Mouse (Mus musculus): Measurements from ENCODE around the gene Lrrc39. TPM values are rescaled to one million over a fixed set of nuclear protein-coding genes. Genes with fewer than 3 reads are reported as not detected.

Lrrc39 gene
- total RNA-seq, 1 experiment: 0.62 TPM

GRCm38 (mm10) chr3:116622641-116623040, 59.9 kb downstream of the Lrrc39 start:
- Histone ChIP-seq H3K4me3 (ENCODE audit: insufficient read depth in 1 of 2, low read depth in 1 of 2, low read length in 2 of 2, poor library complexity in 1 of 2, severe bottlenecking in 1 of 2) (peak overlapping the region; percentile 49 to 58), H3K4me1 (ENCODE audit: control insufficient read depth in 2 of 2, insufficient read depth in 2 of 2, low read length in 2 of 2, poor library complexity in 1 of 2) (peaks cover 0 to 12% of the 10 kb centered on the region in 2 experiments; a peak in 1 of 4 replicates), H3K27ac (ENCODE audit: insufficient read depth, low read depth, low read length, poor library complexity, severe bottlenecking) (peak overlapping the region; percentile 80; the same call in 1 of the 2 replicates), H3K9me3 (ENCODE audit: control insufficient read depth, insufficient read depth, low read depth, low read length) (no peaks in the 10 kb centered on the region; the same call in 1 of the 2 replicates), H3K9ac (ENCODE audit: insufficient read depth, low read depth, low read length, poor library complexity, severe bottlenecking) (peak overlapping the region; percentile 71), H3K36me3 (ENCODE audit: control insufficient read depth, insufficient read depth, low read length, poor library complexity, severe bottlenecking) (peaks cover 5% of the 10 kb centered on the region)
- DNase-seq (ENCODE audit: low read depth, low spot score): peak; percentile 83
- no peak for TF ChIP-seq ZC3H11A (IDR thresholded peaks at IDR 0.05; ENCODE audit: borderline replicate concordance, low read depth, low read length)
- no peak for TF ChIP-seq HCFC1 (IDR thresholded peaks at IDR 0.05; ENCODE audit: borderline replicate concordance, insufficient read depth, low read length)
- TF ChIP-seq ZNF384 (IDR thresholded peaks at IDR 0.05; ENCODE audit: low read depth, low read length): no peak
- TF ChIP-seq CHD2 (IDR thresholded peaks at IDR 0.05; ENCODE audit: low read depth, low read length): no peak
- no peak for TF ChIP-seq MAFK (IDR thresholded peaks at IDR 0.05; ENCODE audit: insufficient read depth, low read depth, low read length)
- in situ Hi-C loops (cut with MboI; ENCODE audit: low sequenced_read_pairs in 2 of 2, unreplicated experiment in 2 of 2): no loop called here

- no peak for TF ChIP-seq ZC3H11A (IDR thresholded peaks at IDR 0.05; ENCODE audit: borderline replicate concordance, low read depth, low read length)
- no peak for DNase-seq (ENCODE audit: low read depth, low spot score)
- in situ Hi-C loops (cut with MboI; ENCODE audit: low sequenced_read_pairs in 2 of 2, unreplicated experiment in 2 of 2): no loop called here
- Histone ChIP-seq H3K4me3 (ENCODE audit: insufficient read depth in 1 of 2, low read depth in 1 of 2, low read length in 2 of 2, poor library complexity in 1 of 2, severe bottlenecking in 1 of 2) (no peak overlapping the region), H3K9me3 (ENCODE audit: control insufficient read depth, insufficient read depth, low read depth, low read length) (no peaks in the 10 kb centered on the region), H3K4me1 (ENCODE audit: control insufficient read depth in 2 of 2, insufficient read depth in 2 of 2, low read length in 2 of 2, poor library complexity in 1 of 2) (peaks cover 1 to 3% of the 10 kb centered on the region in 2 experiments; a peak in 1 of 4 replicates), H3K36me3 (ENCODE audit: control insufficient read depth, insufficient read depth, low read length, poor library complexity, severe bottlenecking) (peaks cover 23% of the 10 kb centered on the region), H3K27ac (ENCODE audit: insufficient read depth, low read depth, low read length, poor library complexity, severe bottlenecking) (no peak overlapping the region), H3K9ac (ENCODE audit: insufficient read depth, low read depth, low read length, poor library complexity, severe bottlenecking) (no peak overlapping the region)
Observed at GRCm38 (mm10) chr3:116631459-116631858, 68.7 kb downstream of the Lrrc39 start.

Other genes with a start within 250 kb of the Lrrc39 start
- 3.5 TPM in 2 replicates for gene Cdc14a, start 138.9 kb upstream of the Lrrc39 start, total RNA-seq (2012; rRNA removed)
- 36.4 and 50.4 TPM in 2 replicates for gene Rtca, start 54.8 kb upstream of the Lrrc39 start, total RNA-seq (2012; rRNA removed)
- 18.7 and 25.8 TPM in 2 replicates for gene Dbt, start 49.9 kb upstream of the Lrrc39 start, total RNA-seq (2012; rRNA removed)
- 10.4 and 11.6 TPM in 2 replicates for gene Sass6, start 32.0 kb downstream of the Lrrc39 start, total RNA-seq (2012; rRNA removed)
- 22.8 and 23.3 TPM in 2 replicates for gene Trmt13, start 51.6 kb downstream of the Lrrc39 start, total RNA-seq (2012; rRNA removed)
- 117 and 142 TPM in 2 replicates for gene Mfsd14a, start 99.7 kb downstream of the Lrrc39 start, total RNA-seq (2012; rRNA removed)
- gene Gm43191, start 118.3 kb downstream of the Lrrc39 start, total RNA-seq (2012; rRNA removed): 0.48 and 0.94 TPM in 2 replicates
- gene Slc35a3, start 149.9 kb downstream of the Lrrc39 start, total RNA-seq (2012; rRNA removed): 20.1 and 20.3 TPM in 2 replicates
- 5.6 and 5.7 TPM in 2 replicates for gene Agl, start 245.2 kb downstream of the Lrrc39 start, total RNA-seq (2012; rRNA removed)